Mouse (Mus musculus) lung, embryonic 16.5 days (tissue): ENCODE results near the gene Smc1a. TPM values are rescaled to one million over a fixed set of nuclear protein-coding genes. Genes with fewer than 3 reads are reported as not detected.
A peak's percentile ranks its signal among the peaks of the same experiment; 100 is the strongest.

Experiments
- ATAC-seq: fragments of 200-750 bp; cut with Nextera tagmentation; 2 replicates; pipeline ENCODE4 v1.8.0; 2017; ENCODE audit warnings: low read depth, mild to moderate bottlenecking, moderate library complexity
- H3K27ac ChIP-seq: fragments of 300-500 bp; sonication (generic); 2 replicates; pipeline ENCODE4 v1.5.1; 2014; ENCODE audit warnings: mild to moderate bottlenecking, control low read depth, low read length
- H3K27me3 ChIP-seq: fragments of 300-500 bp; sonication (generic); 2 replicates; pipeline ENCODE4 v1.6.1; 2014; ENCODE audit warnings: low read depth, low read length, mixed read lengths; ENCODE audit not compliant: control insufficient read depth, insufficient read depth
- H3K36me3 ChIP-seq: fragments of 300-500 bp; sonication (generic); 2 replicates; pipeline ENCODE4 v1.6.1; 2014; ENCODE audit warnings: low read length; ENCODE audit not compliant: control insufficient read depth, insufficient read depth
- H3K4me1 ChIP-seq: fragments of 300-500 bp; sonication (generic); replicated peaks from 2 replicates; pipeline ENCODE4 v1.6.1; 2014; ENCODE audit warnings: low read length, mixed read lengths; ENCODE audit not compliant: control insufficient read depth, insufficient read depth
- H3K4me2 ChIP-seq: fragments of 300-500 bp; sonication (generic); 2 replicates; pipeline ENCODE4 v1.6.1; 2014; ENCODE audit warnings: low read depth, low read length, control low read depth
- H3K4me3 ChIP-seq: fragments of 300-500 bp; sonication (generic); 2 replicates; pipeline ENCODE4 v1.5.1; 2014; ENCODE audit warnings: mild to moderate bottlenecking, low read length, control low read depth
- H3K9ac ChIP-seq: fragments of 300-500 bp; sonication (generic); 2 replicates; pipeline ENCODE4 v1.6.1; 2014; ENCODE audit warnings: low read length, control low read depth
- H3K9me3 ChIP-seq: fragments of 300-500 bp; sonication (generic); 2 replicates; pipeline ENCODE4 v1.6.1; 2016; ENCODE audit warnings: low read length; ENCODE audit not compliant: control insufficient read depth
- WGBS: fragments of 180-500 bp; shearing (Covaris S2); extraction: QIAGEN DNeasy Blood & Tissue Kit; methylation state at CpG from one replicate; pipeline ENCODE4 v1.1.7; 2014; 5-methylcytosine and 5-hydroxymethylcytosine counted together
- polyA plus RNA-seq: library from polyadenylated mRNA; unstranded; fragments of >200 nt; fragmentation: Nextera tagmentation; extraction: Ambion mirVana; gene quantifications from 2 replicates; pipeline ENCODE4 v1.2.1, GENCODE M21; 2015

Gene Smc1a
- 111 and 119 TPM in 2 replicates for polyA plus RNA-seq

DNA sequence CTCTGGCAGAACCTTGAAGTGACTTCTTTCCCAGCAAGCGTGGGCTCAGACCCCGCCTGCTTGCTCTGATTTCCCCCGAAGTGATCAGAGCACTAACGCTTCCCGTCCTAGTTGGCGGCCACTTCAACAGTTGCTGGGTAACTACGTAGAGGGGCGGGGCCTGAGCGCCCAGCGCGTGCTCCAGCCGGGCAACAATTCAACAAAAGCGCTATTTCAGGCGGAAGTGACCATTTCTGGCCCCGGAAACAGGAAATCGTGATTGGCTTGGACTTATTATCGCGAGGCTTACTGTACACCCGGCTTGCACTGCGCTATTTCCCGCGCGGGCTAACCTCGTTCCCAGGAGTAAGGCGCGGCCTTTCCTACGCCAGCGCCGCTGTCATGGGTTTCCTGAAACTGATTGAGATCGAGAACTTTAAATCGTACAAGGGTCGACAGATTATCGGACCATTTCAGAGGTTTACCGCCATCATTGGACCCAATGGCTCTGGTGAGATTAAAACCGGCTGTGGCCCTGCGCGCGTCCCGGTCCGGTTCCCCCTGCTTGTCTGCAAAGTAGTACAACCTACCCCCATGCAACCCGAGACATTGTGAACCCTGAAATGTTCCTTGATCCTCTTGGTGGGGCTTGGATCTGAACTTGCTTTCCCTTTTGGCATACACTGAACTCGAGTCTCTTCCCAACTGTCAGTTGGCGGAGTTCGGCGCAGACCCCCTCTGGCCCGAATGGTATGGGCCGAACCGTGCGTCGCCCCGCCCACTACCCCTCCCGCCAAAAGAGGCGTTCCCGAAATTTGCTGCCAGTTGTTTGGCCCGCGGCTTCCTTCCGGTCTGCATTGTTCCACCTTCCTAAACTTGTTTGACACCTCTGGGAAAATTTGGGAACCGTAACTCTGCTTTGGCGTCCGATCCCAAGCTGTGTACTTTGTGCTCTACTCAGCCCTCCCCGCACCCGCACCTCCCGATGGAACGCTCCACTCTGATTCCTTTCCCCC lies at the start of gene Smc1a, which contains the start of gene Ribc1:
Gene Smc1a, plus strand, starts transcription at position 278 of the 995 bp plus-strand sequence.
Gene Ribc1, minus strand, starts transcription at position 145 of the 995 bp plus-strand sequence.
- peak within 1 kb of the TSS; percentile 66 for H3K4me3 ChIP-seq
- peak within 1 kb of the TSS; percentile 78 for H3K9ac ChIP-seq
- no peaks in the 10 kb centered on the region for H3K4me1 ChIP-seq
- H3K9me3 ChIP-seq = no peaks in the 10 kb centered on the region
- WGBS = 18% methylated on average over 64 of the region's 64 CpGs
- peaks cover 7% of the 10 kb centered on the region; the same call in 1 of the 2 replicates for H3K27me3 ChIP-seq
- H3K4me2 ChIP-seq = peak within 1 kb of the TSS; percentile 68
- ATAC-seq = peak; percentile 98
- H3K36me3 ChIP-seq = no peaks in the 10 kb centered on the region
- H3K27ac ChIP-seq = peak within 1 kb of the TSS; percentile 96

DNA sequence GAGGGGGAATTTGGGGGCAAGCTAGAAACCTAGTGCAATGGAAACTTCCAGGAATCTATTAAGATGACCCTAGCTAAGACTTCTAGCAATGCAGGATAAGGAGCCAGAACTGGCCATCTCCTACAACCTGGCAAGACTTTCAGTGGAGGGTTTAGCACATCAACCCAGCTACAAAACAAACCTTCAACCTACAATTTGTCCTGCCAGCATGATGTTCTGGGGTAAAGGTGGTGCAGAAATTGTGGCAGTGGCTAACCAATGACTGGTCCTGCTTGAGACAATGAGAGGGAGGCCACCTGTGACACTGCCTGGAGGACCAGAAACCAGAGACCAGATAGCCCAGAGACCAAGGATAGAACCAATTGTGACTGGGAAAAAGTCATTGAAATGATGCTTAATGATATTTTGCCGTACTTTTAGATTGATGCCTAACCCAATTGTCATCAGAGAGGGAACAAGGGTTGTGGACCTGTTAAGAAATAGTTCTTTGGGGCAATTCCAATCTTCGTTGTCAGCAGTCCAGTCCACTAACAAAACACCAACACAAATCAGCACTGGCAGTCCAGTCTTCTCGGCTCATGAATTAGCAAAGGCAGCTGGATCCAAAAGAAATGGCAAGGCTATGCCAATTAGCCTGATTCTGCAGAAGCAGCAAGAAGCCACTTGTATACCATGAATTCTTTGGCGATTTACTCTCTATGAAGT lies 17.1 kb upstream of the Smc1a start:
- 70% methylated on average over 4 of the region's 4 CpGs for WGBS
- peaks cover 2% of the 10 kb centered on the region; the same call in 1 of the 2 replicates for H3K36me3 ChIP-seq
- no peaks in the 10 kb centered on the region for H3K9me3 ChIP-seq
- H3K9ac ChIP-seq = no peak overlapping the region
- H3K27me3 ChIP-seq = peaks cover 5% of the 10 kb centered on the region; the same call in 1 of the 2 replicates
- H3K4me3 ChIP-seq = no peak overlapping the region
- no peak for ATAC-seq
- H3K4me1 ChIP-seq = no peaks in the 10 kb centered on the region
- no peak overlapping the region for H3K4me2 ChIP-seq
- H3K27ac ChIP-seq = no peak overlapping the region

GRCm38 (mm10) chrX:152001182-152001684 lies 15.0 kb upstream of the Smc1a start:
- H3K9ac ChIP-seq = 0 out of 2 replicates have a peak overlapping the region, but pooled peaks have one; percentile 33

GRCm38 (mm10) chrX:152001737-152002710 lies 14.2 kb upstream of the Smc1a start, which contains the start of gene Hsd17b10:
TSS of gene Hsd17b10 (plus strand) at chrX:152001845.
- peak; percentile 99 for ATAC-seq
- H3K9ac ChIP-seq = peak within 1 kb of the TSS; percentile 65
- H3K4me2 ChIP-seq = peak within 1 kb of the TSS; percentile 68
- no peaks in the 10 kb centered on the region for H3K4me1 ChIP-seq
- peak within 1 kb of the TSS; percentile 57 for H3K27ac ChIP-seq
- H3K27me3 ChIP-seq = peaks cover 5% of the 10 kb centered on the region; the same call in 1 of the 2 replicates
- H3K4me3 ChIP-seq = peak within 1 kb of the TSS; percentile 60
- 15% methylated on average over 39 of the region's 41 CpGs for WGBS
- H3K9me3 ChIP-seq = no peaks in the 10 kb centered on the region
- H3K36me3 ChIP-seq = peaks cover 2% of the 10 kb centered on the region; the same call in 1 of the 2 replicates

More at GRCm38 (mm10) chrX:152001182-152001684, 15.0 kb upstream of the Smc1a start:
- H3K9me3 ChIP-seq = no peaks in the 10 kb centered on the region
- H3K4me2 ChIP-seq = peak overlapping the region; percentile 68
- peak overlapping the region; percentile 60 for H3K4me3 ChIP-seq
- peaks cover 2% of the 10 kb centered on the region; the same call in 1 of the 2 replicates for H3K36me3 ChIP-seq
- peaks cover 5% of the 10 kb centered on the region; the same call in 1 of the 2 replicates for H3K27me3 ChIP-seq
- H3K4me1 ChIP-seq = no peaks in the 10 kb centered on the region
- no peak for ATAC-seq
- H3K27ac ChIP-seq = 0 out of 2 replicates have a peak overlapping the region, but pooled peaks have one; percentile 23
- 29% methylated on average over 9 of the region's 9 CpGs for WGBS

- H3K4me1 ChIP-seq = no peaks in the 10 kb centered on the region
- H3K27me3 ChIP-seq = peaks cover 7% of the 10 kb centered on the region
- H3K4me2 ChIP-seq = peak overlapping the region; percentile 68
- WGBS = 49% methylated on average over 2 of the region's 2 CpGs
- ATAC-seq = no peak
- no peak overlapping the region for H3K27ac ChIP-seq
- no peaks in the 10 kb centered on the region for H3K9me3 ChIP-seq
- no peak overlapping the region for H3K9ac ChIP-seq
- peak overlapping the region; percentile 20 for H3K4me3 ChIP-seq
- peaks cover 2% of the 10 kb centered on the region; the same call in 1 of the 2 replicates for H3K36me3 ChIP-seq
Observed at GRCm38 (mm10) chrX:152002865-152003264, 13.4 kb upstream of the Smc1a start.

- 80% methylated on average over 1 of the region's 1 CpGs for WGBS
- no peaks in the 10 kb centered on the region for H3K9me3 ChIP-seq
- no peak overlapping the region for H3K27ac ChIP-seq
- no peak overlapping the region for H3K4me3 ChIP-seq
- peaks cover 9% of the 10 kb centered on the region for H3K27me3 ChIP-seq
- peaks cover 2% of the 10 kb centered on the region; the same call in 1 of the 2 replicates for H3K36me3 ChIP-seq
- H3K9ac ChIP-seq = no peak overlapping the region
- no peaks in the 10 kb centered on the region for H3K4me1 ChIP-seq
- H3K4me2 ChIP-seq = no peak overlapping the region
- ATAC-seq = no peak
Observed at GRCm38 (mm10) chrX:152007863-152008262, 8.4 kb upstream of the Smc1a start.

DNA sequence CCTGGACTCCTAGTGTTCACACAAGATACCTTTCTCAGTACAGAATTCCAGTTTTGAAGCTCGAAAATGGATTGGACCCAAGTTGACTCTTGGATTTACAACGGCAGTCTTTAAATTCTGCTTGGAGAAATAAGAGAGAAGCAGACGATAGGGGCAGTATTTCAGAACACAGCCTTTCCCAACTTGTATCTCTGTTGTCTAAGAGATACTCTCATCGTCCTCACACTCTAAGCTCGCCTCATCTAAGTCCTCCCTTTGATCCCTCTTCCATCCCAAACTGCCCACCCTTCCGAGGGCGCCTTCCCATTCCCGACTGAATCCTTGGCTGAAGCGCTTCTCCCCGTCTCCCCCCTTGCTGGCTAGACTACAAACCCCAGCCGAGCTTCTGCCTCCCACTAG lies 477 bp upstream of the Smc1a start:
- no peak for ATAC-seq
- 15% methylated on average over 11 of the region's 11 CpGs for WGBS

GRCm38 (mm10) chrX:152017186-152017585 lies 958 bp downstream of the Smc1a start:
- peaks cover 6% of the 10 kb centered on the region; the same call in 1 of the 2 replicates for H3K27me3 ChIP-seq
- peak overlapping the region; percentile 66 for H3K4me3 ChIP-seq
- H3K4me1 ChIP-seq = no peaks in the 10 kb centered on the region
- no peak for ATAC-seq
- H3K27ac ChIP-seq = peak overlapping the region; percentile 96
- H3K36me3 ChIP-seq = no peaks in the 10 kb centered on the region
- no peaks in the 10 kb centered on the region for H3K9me3 ChIP-seq
- WGBS = 22% methylated on average over 14 of the region's 14 CpGs
- peak overlapping the region; percentile 78 for H3K9ac ChIP-seq
- H3K4me2 ChIP-seq = peak overlapping the region; percentile 68

More for the DNA sequence above, 477 bp upstream of the Smc1a start:
- Histone ChIP-seq H3K4me3 (peak overlapping the region; percentile 66), H3K9ac (peak overlapping the region; percentile 73), H3K4me1 (no peaks in the 10 kb centered on the region), H3K36me3 (no peaks in the 10 kb centered on the region), H3K9me3 (no peaks in the 10 kb centered on the region), H3K4me2 (peak overlapping the region; percentile 57), H3K27ac (peak overlapping the region; percentile 94), H3K27me3 (peaks cover 8% of the 10 kb centered on the region; the same call in 1 of the 2 replicates)
